In genomic region chr8:48615088-48615487, GRCm38 (mm10) we compare ENCODE assay signal across 12 mouse cellular contexts.
DNase-seq lines count a peak whose midpoint lies in the region; ATAC-seq lines count a peak whose summit lies in the region.
"Had no signal": no experiment of that assay in that cellular context is flagged by ENCODE, and none has a peak within 500 bp of the region (broad histone marks: within the 10 kb centered on the region; RNA-seq: fewer than 3 reads in every experiment).

No protein-coding gene starts in this region.

- no peak overlapping the region for H3K9ac ChIP-seq in kidney, embryonic 16.5 days (replicated peaks; ENCODE audit: low read length)
- H3K9ac ChIP-seq in kidney, embryonic 14.5 days (ENCODE audit: low read depth, low read length) = no peak overlapping the region
- H3K9ac ChIP-seq: limb, embryonic 12.5 days had no signal

- H3K4me2 ChIP-seq in kidney, embryonic 16.5 days (replicated peaks; ENCODE audit: low read depth, low read length) = 0 out of 2 replicates have a peak overlapping the region, but pooled peaks have one; percentile 1
- H3K4me2 ChIP-seq in kidney, embryonic 14.5 days (replicated peaks; ENCODE audit: low read depth, low read length) = no peak overlapping the region
- H3K4me2 ChIP-seq: limb, embryonic 12.5 days had no signal

- no peaks in the 10 kb centered on the region for H3K27me3 ChIP-seq in kidney, embryonic 16.5 days (ENCODE audit: insufficient read depth, low read length)
- H3K27me3 ChIP-seq in kidney, embryonic 14.5 days (ENCODE audit: control insufficient read depth, insufficient read depth, low read length) = no peaks in the 10 kb centered on the region
- no peaks in the 10 kb centered on the region for H3K27me3 ChIP-seq in limb, embryonic 10.5 days (ENCODE audit: low read depth, poor library complexity, severe bottlenecking)
- H3K27me3 ChIP-seq: limb, embryonic 12.5 days had no signal

- DNase-seq in embryo, embryonic 10.5 days (ENCODE audit: low spot score) = peak; percentile 61
- DNase-seq in fibroblast of lung, adult 2 months (ENCODE audit: low read depth) = peak; percentile 49
- no peak for DNase-seq in limb, embryonic 10.5 days (ENCODE audit: low spot score)
- DNase-seq in T-cell, adult 2 months (ENCODE audit: low spot score) = no peak
- DNase-seq in right cerebral cortex, adult 2 months (ENCODE audit: low spot score in 2 of 2) = no peak
- DNase-seq: right cerebral cortex, postnatal 25 days had no signal

- no peaks in the 10 kb centered on the region for H3K9me3 ChIP-seq in kidney, embryonic 16.5 days (ENCODE audit: low read length)
- H3K9me3 ChIP-seq in kidney, embryonic 14.5 days (ENCODE audit: control insufficient read depth, low read length) = no peaks in the 10 kb centered on the region
- H3K9me3 ChIP-seq in limb, embryonic 10.5 days (replicated peaks) = no peaks in the 10 kb centered on the region
- H3K9me3 ChIP-seq: limb, embryonic 12.5 days had no signal

- no peaks in the 10 kb centered on the region for H3K36me3 ChIP-seq in kidney, embryonic 16.5 days (ENCODE audit: insufficient read depth, low read length)
- H3K36me3 ChIP-seq in kidney, embryonic 14.5 days (ENCODE audit: control insufficient read depth, insufficient read depth, low read length) = no peaks in the 10 kb centered on the region
- H3K36me3 ChIP-seq in limb, embryonic 10.5 days = no peaks in the 10 kb centered on the region
- H3K36me3 ChIP-seq: limb, embryonic 12.5 days had no signal

- H3K4me1 ChIP-seq in kidney, embryonic 16.5 days (ENCODE audit: insufficient read depth, low read length) = peaks cover 30% of the 10 kb centered on the region
- H3K4me1 ChIP-seq in kidney, embryonic 14.5 days (ENCODE audit: control insufficient read depth, insufficient read depth, low read length) = peaks cover 14% of the 10 kb centered on the region
- peaks cover 44% of the 10 kb centered on the region for H3K4me1 ChIP-seq in limb, embryonic 10.5 days

- ATAC-seq in kidney, embryonic 16.5 days (ENCODE audit: low FRiP score, low TSS enrichment) = 0 out of 2 replicates have a peak, but pooled peaks have one; percentile 65
- no peak; the same call in 1 of the 2 replicates for ATAC-seq in kidney, embryonic 14.5 days (ENCODE audit: low FRiP score, low TSS enrichment)
- ATAC-seq: activated CD4-positive, CD25-positive, alpha-beta regulatory T cell, adult 4 months had no signal

- H3K27ac ChIP-seq in kidney, embryonic 16.5 days (ENCODE audit: low read length) = peak overlapping the region; percentile 2; the same call in 1 of the 2 replicates
- H3K27ac ChIP-seq in kidney, embryonic 14.5 days (ENCODE audit: low read depth, low read length) = no peak overlapping the region
- peak overlapping the region; percentile 47; the same call in 1 of the 2 replicates for H3K27ac ChIP-seq in limb, embryonic 10.5 days
- H3K27ac ChIP-seq: limb, embryonic 12.5 days; stomach, postnatal 0 days had no signal

- H3K4me3 ChIP-seq in kidney, embryonic 16.5 days (ENCODE audit: low read length) = no peak overlapping the region
- no peak overlapping the region for H3K4me3 ChIP-seq in kidney, embryonic 14.5 days (ENCODE audit: low read length)
- H3K4me3 ChIP-seq in limb, embryonic 10.5 days = no peak overlapping the region
- H3K4me3 ChIP-seq: erythroblast, embryonic 14.5 days; limb, embryonic 12.5 days had no signal

- 18% methylated on average over 8 of the region's 8 CpGs for WGBS in kidney, embryonic 16.5 days
- WGBS in kidney, embryonic 14.5 days = 22% methylated on average over 8 of the region's 8 CpGs
- 34% methylated on average over 8 of the region's 8 CpGs for WGBS in limb, embryonic 10.5 days

Comparison
In these comparisons a context has a peak if more than half of its experiments do, and no peak if none do; other contexts are left out.
1. DNase-seq: peak in embryo, embryonic 10.5 days (single experiment) and fibroblast of lung, adult 2 months (single experiment); none in limb, embryonic 10.5 days (single experiment), T-cell, adult 2 months (single experiment) and right cerebral cortex, adult 2 months (0 of 2).